Mouse (Mus musculus) heart, adult 2 months (tissue): ENCODE results near the gene Cldn1. TPM values are rescaled to one million over a fixed set of nuclear protein-coding genes. Genes with fewer than 3 reads are reported as not detected.

Experiments used
- DNase-seq, 2 experiments: peaks; one replicate each; pipeline ENCODE4 v3.0.0; 2021
- H3K27ac ChIP-seq: fragments of 200-600 bp; 2 replicates; pipeline ENCODE4 v1.8.1; 2022
- H3K27me3 ChIP-seq: fragments of 200-500 bp; 2 replicates; pipeline ENCODE4 v1.6.1; 2012; ENCODE audit warnings: mild to moderate bottlenecking, low read length, inconsistent platforms, mixed read lengths; ENCODE audit not compliant: control insufficient read depth, insufficient read depth
- H3K36me3 ChIP-seq: fragments of 200-500 bp; 2 replicates; pipeline ENCODE4 v1.6.1; 2012; ENCODE audit warnings: low read length, inconsistent platforms; ENCODE audit not compliant: control insufficient read depth, insufficient read depth
- H3K4me1 ChIP-seq: fragments of 200-500 bp; 2 replicates; pipeline ENCODE4 v1.6.1; 2011; ENCODE audit warnings: low read length; ENCODE audit not compliant: control insufficient read depth, insufficient read depth
- H3K4me3 ChIP-seq: fragments of 200-600 bp; 2 replicates; pipeline ENCODE4 v1.8.1; 2022
- H3K79me2 ChIP-seq: fragments of 200-500 bp; replicated peaks from 2 replicates; pipeline ENCODE4 v1.6.1; 2012; ENCODE audit warnings: mild to moderate bottlenecking, inconsistent platforms, low read length, moderate library complexity, mixed read lengths; ENCODE audit not compliant: control insufficient read depth, insufficient read depth
- H3K9ac ChIP-seq: fragments of 200-500 bp; 2 replicates; pipeline ENCODE4 v1.6.1; 2012; ENCODE audit warnings: low read depth, mild to moderate bottlenecking, control low read depth, inconsistent platforms, low read length, mixed read lengths
- CTCF ChIP-seq: fragments of 200-600 bp; IDR thresholded peaks from 2 replicates; pipeline ENCODE4 v1.8.1; 2022; ENCODE audit warnings: antibody characterized with exemption, mild to moderate bottlenecking, moderate library complexity
- EP300 ChIP-seq: fragments of 200-500 bp; IDR thresholded peaks from 2 replicates; pipeline ENCODE4 v1.6.1; 2011; ENCODE audit warnings: low read depth, low read length, control low read depth; ENCODE audit not compliant: insufficient read depth
- POLR2A ChIP-seq: fragments of 200-500 bp; IDR thresholded peaks from 2 replicates; pipeline ENCODE4 v1.6.1; 2011; ENCODE audit warnings: mild to moderate bottlenecking, low read depth, low read length, control low read depth; ENCODE audit not compliant: insufficient read depth
- WGBS: fragments of 180-500 bp; shearing (Covaris S2); methylation state at CpG from one replicate; pipeline ENCODE4 v1.1.7; 2018; 5-methylcytosine and 5-hydroxymethylcytosine counted together
- intact Hi-C: fragments of 180-260 bp; cut with DNase I; formaldehyde crosslinking; loops from one replicate; pipeline ENCODE4 v1.15.1; 2025
- polyA plus RNA-seq: library from polyadenylated mRNA; depleted of rRNA; stranded (reverse); fragments of >200 nt; gene quantifications from 2 replicates; pipeline ENCODE4 v1.2.3, GENCODE M21; 2012
- total RNA-seq, 2 experiments: library from RNA; stranded (reverse); gene quantifications; 2 replicates each; pipeline ENCODE4 v1.2.3; 2021

Gene Cldn1
- total and polyA plus RNA-seq, 3 experiments, result 0.31 to 0.49 (median 0.36) TPM

- Histone ChIP-seq H3K36me3 (no peaks in the 10 kb centered on the region), H3K27me3 (no peaks in the 10 kb centered on the region), H3K27ac (no peak overlapping the region), H3K9ac (no peak overlapping the region), H3K79me2 (no peaks in the 10 kb centered on the region), H3K4me3 (no peak overlapping the region), H3K4me1 (no peaks in the 10 kb centered on the region)
- WGBS, result 79% methylated on average over 3 of the region's 3 CpGs
- TF ChIP-seq CTCF (no peak), EP300 (no peak), POLR2A (no peak)
- no peak for DNase-seq
- intact Hi-C loops, result no loop called here
Observed at GRCm38 (mm10) chr16:26360694-26361093, 10.9 kb downstream of the Cldn1 start.

GRCm38 (mm10) chr16:26359619-26360018 is 12.0 kb downstream of the Cldn1 start:
- Histone ChIP-seq H3K9ac (no peak overlapping the region), H3K36me3 (no peaks in the 10 kb centered on the region), H3K79me2 (no peaks in the 10 kb centered on the region), H3K4me3 (no peak overlapping the region), H3K27me3 (no peaks in the 10 kb centered on the region), H3K4me1 (no peaks in the 10 kb centered on the region), H3K27ac (no peak overlapping the region)
- intact Hi-C loops, result no loop called here
- 75% methylated on average over 4 of the region's 4 CpGs for WGBS
- no peak for DNase-seq
- TF ChIP-seq CTCF (no peak), EP300 (no peak), POLR2A (no peak)

GRCm38 (mm10) chr16:26358898-26359297 is 12.7 kb downstream of the Cldn1 start:
- DNase-seq, result no peak
- Histone ChIP-seq H3K9ac (no peak overlapping the region), H3K36me3 (no peaks in the 10 kb centered on the region), H3K27ac (no peak overlapping the region), H3K27me3 (no peaks in the 10 kb centered on the region), H3K79me2 (no peaks in the 10 kb centered on the region), H3K4me1 (no peaks in the 10 kb centered on the region), H3K4me3 (no peak overlapping the region)
- 94% methylated on average over 5 of the region's 5 CpGs for WGBS
- TF ChIP-seq CTCF, result no peak
- no peak for TF ChIP-seq EP300
- no peak for TF ChIP-seq POLR2A
- intact Hi-C loops, result no loop called here

- no peaks in the 10 kb centered on the region for H3K27me3 ChIP-seq
- H3K36me3 ChIP-seq, result no peaks in the 10 kb centered on the region
- 64% methylated on average over 5 of the region's 5 CpGs for WGBS
- no peak overlapping the region for H3K27ac ChIP-seq
- no peak overlapping the region for H3K9ac ChIP-seq
- TF ChIP-seq EP300, result no peak
- no peak for TF ChIP-seq POLR2A
- TF ChIP-seq CTCF, result no peak
- no peaks in the 10 kb centered on the region for H3K4me1 ChIP-seq
- DNase-seq, result no peak
- no peaks in the 10 kb centered on the region for H3K79me2 ChIP-seq
- intact Hi-C loops, result no loop called here
- no peak overlapping the region for H3K4me3 ChIP-seq
Observed at GRCm38 (mm10) chr16:26357863-26358780, 13.5 kb downstream of the Cldn1 start.

- WGBS, result 61% methylated on average over 1 of the region's 1 CpGs
Observed at GRCm38 (mm10) chr16:26355513-26355912, 16.1 kb downstream of the Cldn1 start.

GRCm38 (mm10) chr16:26350786-26351185 is 20.9 kb downstream of the Cldn1 start:
- 75% methylated on average over 4 of the region's 4 CpGs for WGBS
- intact Hi-C loops, result no loop called here
- H3K27ac ChIP-seq, result no peak overlapping the region
- no peak for DNase-seq
- no peaks in the 10 kb centered on the region for H3K27me3 ChIP-seq
- TF ChIP-seq EP300 (no peak), CTCF (no peak), POLR2A (no peak)
- no peaks in the 10 kb centered on the region for H3K36me3 ChIP-seq
- no peak overlapping the region for H3K9ac ChIP-seq
- no peaks in the 10 kb centered on the region for H3K4me1 ChIP-seq
- no peak overlapping the region for H3K4me3 ChIP-seq
- H3K79me2 ChIP-seq, result no peaks in the 10 kb centered on the region

More at GRCm38 (mm10) chr16:26355513-26355912, 16.1 kb downstream of the Cldn1 start:
- Histone ChIP-seq H3K27me3 (no peaks in the 10 kb centered on the region), H3K4me1 (no peaks in the 10 kb centered on the region), H3K79me2 (no peaks in the 10 kb centered on the region), H3K27ac (no peak overlapping the region), H3K4me3 (no peak overlapping the region), H3K9ac (no peak overlapping the region), H3K36me3 (no peaks in the 10 kb centered on the region)
- intact Hi-C loops, result no loop called here
- DNase-seq, result no peak
- TF ChIP-seq POLR2A (no peak), CTCF (no peak)
